Mouse (Mus musculus): ENCODE measurements around the gene Cldn3. TPM values are rescaled to one million over a fixed set of nuclear protein-coding genes. Genes with fewer than 3 reads are reported as not detected.
A peak's percentile ranks its signal among the peaks of the same experiment; 100 is the strongest.

Gene Cldn3
- total and polyA plus RNA-seq, 2 experiments from 2014 or later: 1.4 to 15.2 TPM

DNA sequence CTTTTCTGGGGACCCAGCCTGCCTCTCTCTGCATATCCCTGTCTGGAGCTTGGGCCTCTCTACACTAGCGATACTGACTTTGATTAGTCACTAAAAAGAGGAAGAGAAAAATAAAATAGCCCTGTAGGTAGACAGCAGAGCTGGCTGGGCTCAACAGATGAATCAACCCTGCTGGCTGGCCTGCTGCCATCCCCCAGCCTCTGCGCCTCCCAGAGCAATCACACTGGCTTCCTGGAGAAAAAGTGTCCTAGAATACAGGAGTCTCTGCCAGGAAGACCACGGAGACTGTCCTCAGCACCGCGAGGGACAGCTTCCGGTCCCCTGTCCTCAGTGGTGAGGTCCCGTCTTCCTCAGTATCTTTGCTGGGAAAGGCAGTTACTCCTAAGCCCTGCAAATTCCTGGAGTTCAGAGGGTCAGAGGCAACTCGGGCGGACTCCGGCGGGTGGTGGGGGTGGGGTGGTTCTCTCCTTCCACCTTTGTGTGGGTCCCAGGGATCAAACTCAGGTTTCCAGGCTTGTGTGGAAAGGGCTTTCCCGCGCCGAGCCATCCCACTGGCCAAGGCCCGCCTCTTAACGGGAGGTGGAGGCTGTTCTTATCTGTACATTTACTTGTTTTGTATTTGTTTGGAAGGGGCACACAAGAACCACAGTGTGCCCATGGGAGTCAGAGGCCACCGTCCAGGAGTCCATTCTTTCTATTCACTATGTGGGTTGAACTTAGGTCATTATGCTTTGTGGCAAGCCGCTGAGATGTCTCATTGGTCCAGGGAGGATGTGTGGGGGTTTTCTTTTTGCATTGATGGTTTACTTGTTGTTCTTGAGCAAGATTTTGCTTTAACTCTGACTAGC is 43.2 kb downstream of the Cldn3 start:
- 38% methylated on average over 18 of the region's 18 CpGs for WGBS
- no peak overlapping the region for H3K9ac ChIP-seq (replicated peaks; ENCODE audit: low read depth, low read length)
- H3K36me3 ChIP-seq (replicated peaks; ENCODE audit: control insufficient read depth, insufficient read depth, low read length): no peaks in the 10 kb centered on the region
- DNase-seq (ENCODE audit: low spot score) (peak; percentile 50), ATAC-seq (ENCODE audit: insufficient read depth, low read depth) (peak; percentile 38)
- peak overlapping the region; percentile 40 for H3K4me2 ChIP-seq (ENCODE audit: low read depth, low read length)
- no peaks in the 10 kb centered on the region for H3K9me3 ChIP-seq (replicated peaks; ENCODE audit: control insufficient read depth, low read length)
- H3K4me3 ChIP-seq (ENCODE audit: low read depth, low read length): no peak overlapping the region
- H3K27ac ChIP-seq (ENCODE audit: low read depth): no peak overlapping the region; the same call in 1 of the 2 replicates
- peaks cover 22% of the 10 kb centered on the region for H3K4me1 ChIP-seq (ENCODE audit: control insufficient read depth, insufficient read depth)
- TF ChIP-seq EP300 (IDR thresholded peaks at IDR 0.05; ENCODE audit: low read depth) (no peak), CTCF (IDR thresholded peaks at IDR 0.05; ENCODE audit: low read depth) (no peak)
- no peaks in the 10 kb centered on the region for H3K27me3 ChIP-seq (ENCODE audit: control insufficient read depth, insufficient read depth, low read length)

DNA sequence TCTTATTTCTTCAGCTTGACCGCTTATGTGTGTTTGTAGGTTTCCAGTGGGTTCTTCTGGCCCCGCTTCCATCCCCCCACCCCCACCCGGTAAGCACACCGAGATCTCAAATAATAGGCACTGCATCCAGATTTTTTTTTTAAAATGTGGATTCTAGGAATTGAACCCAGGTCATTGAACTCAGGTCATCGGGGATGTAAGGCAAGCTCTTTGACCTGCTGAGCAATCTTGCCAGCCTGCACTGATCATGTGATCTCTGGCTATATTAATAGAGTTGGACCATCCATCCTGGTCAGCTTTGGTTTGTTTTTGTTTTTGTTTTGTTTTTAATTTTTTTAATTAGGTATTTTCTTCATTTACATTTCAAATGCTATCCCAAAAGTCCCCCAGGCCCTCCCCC is 46.6 kb downstream of the Cldn3 start:
- no peak overlapping the region for H3K4me2 ChIP-seq (ENCODE audit: low read depth, low read length)
- H3K4me3 ChIP-seq (ENCODE audit: low read depth, low read length): no peak overlapping the region
- WGBS: 80% methylated on average over 5 of the region's 5 CpGs
- 0 out of 2 replicates have a peak, but pooled peaks cover 4% of the 10 kb centered on the region for H3K9me3 ChIP-seq (replicated peaks; ENCODE audit: control insufficient read depth, low read length)
- no peak overlapping the region for H3K9ac ChIP-seq (replicated peaks; ENCODE audit: low read depth, low read length)
- no peaks in the 10 kb centered on the region for H3K36me3 ChIP-seq (replicated peaks; ENCODE audit: control insufficient read depth, insufficient read depth, low read length)
- H3K4me1 ChIP-seq (ENCODE audit: control insufficient read depth, insufficient read depth): peaks cover 11% of the 10 kb centered on the region
- ATAC-seq (ENCODE audit: insufficient read depth, low read depth) (no peak), DNase-seq (ENCODE audit: low spot score) (no peak)
- no peaks in the 10 kb centered on the region for H3K27me3 ChIP-seq (ENCODE audit: control insufficient read depth, insufficient read depth, low read length)
- TF ChIP-seq CTCF (IDR thresholded peaks at IDR 0.05; ENCODE audit: low read depth) (no peak), EP300 (IDR thresholded peaks at IDR 0.05; ENCODE audit: low read depth) (no peak)
- no peak overlapping the region for H3K27ac ChIP-seq (ENCODE audit: low read depth)

DNA sequence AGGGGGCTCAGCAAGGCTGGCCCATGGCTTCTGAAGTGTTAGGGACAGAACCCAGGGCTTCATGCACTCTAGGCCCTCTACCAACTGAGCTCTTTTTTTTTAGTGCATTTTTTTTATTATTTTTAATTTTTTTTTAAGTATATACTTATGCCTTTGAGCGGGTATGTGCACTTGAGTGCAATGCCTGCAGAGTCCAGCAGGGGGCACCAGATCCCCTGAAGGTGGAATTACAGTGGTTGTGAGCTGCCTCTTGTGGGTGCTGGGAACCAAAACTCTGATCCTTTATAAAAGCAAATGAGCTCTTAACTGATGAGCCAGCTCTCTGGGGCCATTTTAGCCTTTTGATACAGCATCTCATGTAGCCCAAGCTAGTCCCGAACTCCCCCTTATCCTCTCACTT is 48.6 kb downstream of the Cldn3 start:
- Histone ChIP-seq H3K27ac (ENCODE audit: low read depth) (no peak overlapping the region), H3K4me1 (ENCODE audit: control insufficient read depth, insufficient read depth) (no peaks in the 10 kb centered on the region), H3K4me3 (ENCODE audit: low read depth, low read length) (no peak overlapping the region), H3K4me2 (ENCODE audit: low read depth, low read length) (no peak overlapping the region), H3K36me3 (replicated peaks; ENCODE audit: control insufficient read depth, insufficient read depth, low read length) (no peaks in the 10 kb centered on the region; the same call in 1 of the 2 replicates), H3K9ac (replicated peaks; ENCODE audit: low read depth, low read length) (no peak overlapping the region), H3K27me3 (ENCODE audit: control insufficient read depth, insufficient read depth, low read length) (no peaks in the 10 kb centered on the region), H3K9me3 (replicated peaks; ENCODE audit: control insufficient read depth, low read length) (0 out of 2 replicates have a peak, but pooled peaks cover 4% of the 10 kb centered on the region)
- ATAC-seq (ENCODE audit: insufficient read depth, low read depth) (no peak), DNase-seq (ENCODE audit: low spot score) (no peak)
- TF ChIP-seq EP300 (IDR thresholded peaks at IDR 0.05; ENCODE audit: low read depth): no peak
- peak; percentile 5; the same call in 1 of the 2 replicates for TF ChIP-seq CTCF (IDR thresholded peaks at IDR 0.05; ENCODE audit: low read depth)
- 98% methylated on average over 2 of the region's 2 CpGs for WGBS

DNA sequence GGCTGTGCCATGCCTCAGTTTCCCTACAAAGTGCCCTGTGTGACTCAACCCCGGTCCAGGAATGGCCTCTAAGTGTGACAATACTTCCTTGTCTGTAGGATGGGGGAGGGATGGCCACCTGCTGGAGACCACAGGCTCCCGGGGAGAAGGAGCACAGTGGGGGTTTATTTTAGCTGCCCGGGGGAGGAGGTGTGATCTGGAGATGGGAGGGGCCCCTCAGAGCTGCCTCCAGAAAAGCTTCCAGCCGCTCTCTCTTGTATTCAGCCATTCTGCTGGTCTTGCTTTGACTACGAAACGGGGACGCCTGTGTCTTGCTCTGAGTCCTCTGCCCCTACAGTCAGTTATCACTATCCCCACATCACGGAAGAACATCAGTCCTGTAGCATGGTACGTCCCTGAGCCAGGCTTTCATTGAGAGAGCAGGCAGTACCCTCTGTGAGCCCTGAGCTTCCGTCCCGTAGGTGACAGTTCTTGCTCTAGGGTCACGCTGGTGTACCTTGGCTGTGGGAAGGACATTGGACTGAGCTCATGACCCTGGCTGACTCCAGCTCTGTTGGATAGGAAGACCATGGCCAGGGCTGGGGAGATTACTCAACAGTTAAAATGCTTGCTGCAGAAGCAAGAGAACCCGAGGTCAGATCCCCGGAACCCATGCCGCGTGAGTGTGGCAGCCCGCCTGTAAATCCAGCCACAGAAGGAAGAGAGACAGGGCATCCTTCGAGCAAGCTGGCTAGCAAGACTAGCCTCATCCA is 49.8 kb downstream of the Cldn3 start:
- DNase-seq (ENCODE audit: low spot score) (no peak), ATAC-seq (ENCODE audit: insufficient read depth, low read depth) (no peak)
- no peak overlapping the region for H3K27ac ChIP-seq (ENCODE audit: low read depth)
- no peak overlapping the region for H3K4me3 ChIP-seq (ENCODE audit: low read depth, low read length)
- WGBS: 56% methylated on average over 18 of the region's 18 CpGs
- H3K4me2 ChIP-seq (ENCODE audit: low read depth, low read length): no peak overlapping the region
- no peaks in the 10 kb centered on the region; the same call in 1 of the 2 replicates for H3K36me3 ChIP-seq (replicated peaks; ENCODE audit: control insufficient read depth, insufficient read depth, low read length)
- no peak overlapping the region for H3K9ac ChIP-seq (replicated peaks; ENCODE audit: low read depth, low read length)
- H3K4me1 ChIP-seq (ENCODE audit: control insufficient read depth, insufficient read depth): 0 out of 2 replicates have a peak, but pooled peaks cover 4% of the 10 kb centered on the region
- TF ChIP-seq CTCF (IDR thresholded peaks at IDR 0.05; ENCODE audit: low read depth) (no peak), EP300 (IDR thresholded peaks at IDR 0.05; ENCODE audit: low read depth) (no peak)
- H3K9me3 ChIP-seq (replicated peaks; ENCODE audit: control insufficient read depth, low read length): 0 out of 2 replicates have a peak, but pooled peaks cover 4% of the 10 kb centered on the region
- no peaks in the 10 kb centered on the region for H3K27me3 ChIP-seq (ENCODE audit: control insufficient read depth, insufficient read depth, low read length)

Other genes starting within 250 kb of the Cldn3 start
- 313 and 411 TPM in 2 replicates for gene Eln, start 238.9 kb upstream of the Cldn3 start, total RNA-seq (2014; rRNA removed; ENCODE audit: low replicate concordance)
- gene Eln, start 238.9 kb upstream of the Cldn3 start, polyA plus RNA-seq (2015; fragmentation: Nextera tagmentation; extraction: Ambion mirVana): 362 and 388 TPM in 2 replicates
- not detected in 2 replicates for gene Tmem270, start 79.5 kb upstream of the Cldn3 start, total RNA-seq (2014; rRNA removed; ENCODE audit: low replicate concordance)
- gene Tmem270, start 79.5 kb upstream of the Cldn3 start, polyA plus RNA-seq (2015; fragmentation: Nextera tagmentation; extraction: Ambion mirVana): not detected in 2 replicates
- not detected in 2 replicates for gene Cldn13, start 70.7 kb upstream of the Cldn3 start, total RNA-seq (2014; rRNA removed; ENCODE audit: low replicate concordance)
- 0.18 and 0.22 TPM in 2 replicates for gene Cldn13, start 70.7 kb upstream of the Cldn3 start, polyA plus RNA-seq (2015; fragmentation: Nextera tagmentation; extraction: Ambion mirVana)
- 4.6 and 9.4 TPM in 2 replicates for gene Mettl27, start 53.8 kb upstream of the Cldn3 start, total RNA-seq (2014; rRNA removed; ENCODE audit: low replicate concordance)
- gene Mettl27, start 53.8 kb upstream of the Cldn3 start, polyA plus RNA-seq (2015; fragmentation: Nextera tagmentation; extraction: Ambion mirVana): 6.4 and 8.3 TPM in 2 replicates
- gene Cldn4, start 39.3 kb upstream of the Cldn3 start, total RNA-seq (2014; rRNA removed; ENCODE audit: low replicate concordance): 0.12 and 10.2 TPM in 2 replicates
- 0.18 TPM in 1 of 2 replicates, not detected in the other for gene Cldn4, start 39.3 kb upstream of the Cldn3 start, polyA plus RNA-seq (2015; fragmentation: Nextera tagmentation; extraction: Ambion mirVana)
- 55.6 and 60.8 TPM in 2 replicates for gene Abhd11, start 22.9 kb downstream of the Cldn3 start, total RNA-seq (2014; rRNA removed; ENCODE audit: low replicate concordance)
- 99.5 and 100 TPM in 2 replicates for gene Abhd11, start 22.9 kb downstream of the Cldn3 start, polyA plus RNA-seq (2015; fragmentation: Nextera tagmentation; extraction: Ambion mirVana)
- gene Stx1a, start 37.3 kb downstream of the Cldn3 start, total RNA-seq (2014; rRNA removed; ENCODE audit: low replicate concordance): 2.3 and 3.7 TPM in 2 replicates
- 2.3 and 2.5 TPM in 2 replicates for gene Stx1a, start 37.3 kb downstream of the Cldn3 start, polyA plus RNA-seq (2015; fragmentation: Nextera tagmentation; extraction: Ambion mirVana)
- 7.7 and 19.7 TPM in 2 replicates for gene Dnajc30, start 78.0 kb downstream of the Cldn3 start, total RNA-seq (2014; rRNA removed; ENCODE audit: low replicate concordance)
- gene Dnajc30, start 78.0 kb downstream of the Cldn3 start, polyA plus RNA-seq (2015; fragmentation: Nextera tagmentation; extraction: Ambion mirVana): 33.6 and 34.1 TPM in 2 replicates
- gene Bud23, start 78.7 kb downstream of the Cldn3 start, total RNA-seq (2014; rRNA removed; ENCODE audit: low replicate concordance): 34.2 and 49.6 TPM in 2 replicates
- 33.7 and 38.2 TPM in 2 replicates for gene Bud23, start 78.7 kb downstream of the Cldn3 start, polyA plus RNA-seq (2015; fragmentation: Nextera tagmentation; extraction: Ambion mirVana)
- gene Vps37d, start 92.1 kb downstream of the Cldn3 start, total RNA-seq (2014; rRNA removed; ENCODE audit: low replicate concordance): 3.7 and 5.6 TPM in 2 replicates
- gene Vps37d, start 92.1 kb downstream of the Cldn3 start, polyA plus RNA-seq (2015; fragmentation: Nextera tagmentation; extraction: Ambion mirVana): 1.0 and 1.1 TPM in 2 replicates
- gene Mlxipl, start 103.7 kb downstream of the Cldn3 start, total RNA-seq (2014; rRNA removed; ENCODE audit: low replicate concordance): 1.2 and 16.0 TPM in 2 replicates
- gene Mlxipl, start 103.7 kb downstream of the Cldn3 start, polyA plus RNA-seq (2015; fragmentation: Nextera tagmentation; extraction: Ambion mirVana): 3.4 and 5.3 TPM in 2 replicates
- 30.0 and 66.2 TPM in 2 replicates for gene Tbl2, start 163.4 kb downstream of the Cldn3 start, total RNA-seq (2014; rRNA removed; ENCODE audit: low replicate concordance)
- 10.4 and 11.3 TPM in 2 replicates for gene Tbl2, start 163.4 kb downstream of the Cldn3 start, polyA plus RNA-seq (2015; fragmentation: Nextera tagmentation; extraction: Ambion mirVana)
- 10.6 and 23.2 TPM in 2 replicates for gene Bcl7b, start 182.1 kb downstream of the Cldn3 start, total RNA-seq (2014; rRNA removed; ENCODE audit: low replicate concordance)
- 51.8 and 54.5 TPM in 2 replicates for gene Bcl7b, start 182.1 kb downstream of the Cldn3 start, polyA plus RNA-seq (2015; fragmentation: Nextera tagmentation; extraction: Ambion mirVana)
- 21.3 and 30.0 TPM in 2 replicates for gene Baz1b, start 201.1 kb downstream of the Cldn3 start, total RNA-seq (2014; rRNA removed; ENCODE audit: low replicate concordance)
- 11.9 and 13.1 TPM in 2 replicates for gene Baz1b, start 201.1 kb downstream of the Cldn3 start, polyA plus RNA-seq (2015; fragmentation: Nextera tagmentation; extraction: Ambion mirVana)